ENCODE assay signal across 9 mouse cellular contexts in the genomic region with DNA sequence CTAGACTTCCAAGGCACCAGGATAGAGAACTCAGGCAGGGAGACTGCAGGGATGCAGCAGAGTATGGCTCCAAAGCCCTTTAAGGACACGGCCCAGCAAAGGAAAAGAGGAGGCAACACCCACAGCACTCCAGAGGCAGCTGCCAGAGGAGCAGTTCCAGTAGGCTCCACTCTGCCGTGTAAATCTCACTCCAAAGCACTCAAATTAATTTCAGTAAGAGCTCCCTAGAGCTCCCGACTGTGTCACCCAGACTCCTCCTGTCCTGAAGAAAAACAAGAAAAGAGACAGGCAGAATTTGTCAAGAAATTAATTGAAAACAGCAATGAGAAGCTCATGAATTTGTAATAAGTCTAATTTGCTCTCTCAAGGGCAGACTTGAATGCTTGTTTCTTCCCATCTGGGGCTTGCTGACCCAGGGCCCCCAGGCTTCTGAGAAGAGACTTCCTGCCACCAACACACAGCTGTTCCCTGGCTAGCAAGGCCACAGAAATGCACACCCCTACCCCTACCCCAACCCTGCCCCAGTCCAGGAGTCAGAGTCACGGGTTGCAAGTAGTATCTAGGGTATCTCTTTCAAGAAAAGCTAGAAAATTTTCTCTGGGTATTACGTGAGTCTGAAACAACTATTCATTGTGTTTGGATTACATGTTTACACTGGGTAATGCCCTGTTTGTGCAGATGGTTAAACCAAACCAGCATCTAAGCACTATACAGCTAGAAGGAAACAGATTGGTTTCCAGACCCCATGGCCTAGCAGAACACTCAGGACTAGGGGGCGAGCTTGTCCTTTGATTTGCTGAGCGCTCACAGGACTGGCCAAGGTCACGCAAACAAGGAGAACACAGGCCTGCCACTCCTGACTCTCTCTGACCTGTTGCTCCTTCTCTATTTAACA. TPM values are rescaled to one million over a fixed set of nuclear protein-coding genes. Genes with fewer than 3 reads are reported as not detected.
DNase-seq lines count a peak whose midpoint lies in the region; ATAC-seq lines count a peak whose summit lies in the region.
"Had no signal": no experiment of that assay in that cellular context is flagged by ENCODE, and none has a peak within 500 bp of the region (broad histone marks: within the 10 kb centered on the region; RNA-seq: fewer than 3 reads in every experiment).

No protein-coding gene starts in this region.

- no peak overlapping the region for H3K4me3 ChIP-seq in embryonic facial prominence, embryonic 13.5 days
- H3K4me3 ChIP-seq in heart, embryonic 10.5 days, result no peak overlapping the region
- H3K4me3 ChIP-seq in limb, embryonic 12.5 days (replicated peaks), result no peak overlapping the region
- H3K4me3 ChIP-seq: megakaryocyte, embryonic 14.5 days had no signal

- peak overlapping the region; percentile 51 for H3K27ac ChIP-seq in embryonic facial prominence, embryonic 13.5 days
- H3K27ac ChIP-seq in heart, embryonic 10.5 days, result peak overlapping the region; percentile 37
- H3K27ac ChIP-seq in limb, embryonic 12.5 days, result peak overlapping the region; percentile 60

- 30% methylated on average over 8 of the region's 8 CpGs for WGBS in embryonic facial prominence, embryonic 13.5 days
- WGBS in heart, embryonic 10.5 days, result 56% methylated on average over 8 of the region's 8 CpGs
- 31% methylated on average over 8 of the region's 8 CpGs for WGBS in limb, embryonic 12.5 days

- H3K27me3 ChIP-seq in embryonic facial prominence, embryonic 13.5 days, result no peaks in the 10 kb centered on the region
- no peaks in the 10 kb centered on the region for H3K27me3 ChIP-seq in heart, embryonic 10.5 days (ENCODE audit: insufficient read depth, poor library complexity, severe bottlenecking)
- H3K27me3 ChIP-seq in limb, embryonic 12.5 days, result no peaks in the 10 kb centered on the region

- no peak overlapping the region for H3K4me2 ChIP-seq in embryonic facial prominence, embryonic 13.5 days
- H3K4me2 ChIP-seq in limb, embryonic 12.5 days, result no peak overlapping the region

- peak; percentile 20; the same call in 1 of the 2 replicates for ATAC-seq in embryonic facial prominence, embryonic 13.5 days (ENCODE audit: insufficient number of reproducible peaks, insufficient read depth, low FRiP score, low TSS enrichment, low read depth)
- ATAC-seq in limb, embryonic 12.5 days (ENCODE audit: insufficient number of reproducible peaks, insufficient read depth, low FRiP score, low TSS enrichment, low read depth), result no peak

- H3K9ac ChIP-seq in embryonic facial prominence, embryonic 13.5 days, result no peak overlapping the region
- H3K9ac ChIP-seq in limb, embryonic 12.5 days (replicated peaks), result no peak overlapping the region

- H3K36me3 ChIP-seq in embryonic facial prominence, embryonic 13.5 days, result no peaks in the 10 kb centered on the region
- no peaks in the 10 kb centered on the region for H3K36me3 ChIP-seq in heart, embryonic 10.5 days
- H3K36me3 ChIP-seq in limb, embryonic 12.5 days, result no peaks in the 10 kb centered on the region

- peak; percentile 23 for DNase-seq in ovary, postnatal 36 days (ENCODE audit: low spot score)
- no peak for DNase-seq in ovary, postnatal 14 days (ENCODE audit: low spot score)
- DNase-seq in heart, embryonic 10.5 days (ENCODE audit: low spot score), result no peak
- DNase-seq in telencephalon, adult 2 months (ENCODE audit: low read depth, low spot score), result peak; percentile 22
- no peak for DNase-seq in lung, postnatal 25 days (ENCODE audit: low spot score)

- H3K4me1 ChIP-seq in embryonic facial prominence, embryonic 13.5 days, result peaks cover 14% of the 10 kb centered on the region
- peaks cover 6% of the 10 kb centered on the region for H3K4me1 ChIP-seq in heart, embryonic 10.5 days
- peaks cover 15% of the 10 kb centered on the region; the same call in 1 of the 2 replicates for H3K4me1 ChIP-seq in limb, embryonic 12.5 days (replicated peaks)
- H3K4me1 ChIP-seq: megakaryocyte, embryonic 14.5 days had no signal

- H3K9me3 ChIP-seq in embryonic facial prominence, embryonic 13.5 days, result no peaks in the 10 kb centered on the region
- H3K9me3 ChIP-seq in heart, embryonic 10.5 days, result no peaks in the 10 kb centered on the region
- no peaks in the 10 kb centered on the region for H3K9me3 ChIP-seq in limb, embryonic 12.5 days
- H3K9me3 ChIP-seq: megakaryocyte, embryonic 14.5 days had no signal

RNA-seq across cellular contexts. Expression of a gene that starts 17.5 kb away (rescaled TPM):
- 194 and 201 TPM in 2 replicates for polyA plus RNA-seq in embryonic facial prominence, embryonic 13.5 days (2015; fragmentation: Nextera tagmentation; extraction: Ambion mirVana)
- polyA plus RNA-seq in heart, embryonic 10.5 days (2016; fragmentation: Nextera tagmentation; extraction: Ambion mirVana), result 157 and 163 TPM in 2 replicates
- polyA plus RNA-seq in limb, embryonic 12.5 days (2016; fragmentation: Nextera tagmentation; extraction: Ambion mirVana), result 172 and 173 TPM in 2 replicates

RNA-seq across cellular contexts. Expression of a gene that starts 21.7 kb away (rescaled TPM):
- 0.13 TPM in 1 of 2 replicates, not detected in the other for polyA plus RNA-seq in embryonic facial prominence, embryonic 13.5 days (2015; fragmentation: Nextera tagmentation; extraction: Ambion mirVana)
- polyA plus RNA-seq in heart, embryonic 10.5 days (2016; fragmentation: Nextera tagmentation; extraction: Ambion mirVana), result not detected in 2 replicates
- polyA plus RNA-seq in limb, embryonic 12.5 days (2016; fragmentation: Nextera tagmentation; extraction: Ambion mirVana), result 0.20 TPM in 1 of 2 replicates, not detected in the other
- polyA plus RNA-seq: heart, embryonic 16.5 days had no signal

RNA-seq across cellular contexts. Expression of a gene that starts 29.8 kb away (rescaled TPM):
- 3.6 and 5.3 TPM in 2 replicates for polyA plus RNA-seq in embryonic facial prominence, embryonic 13.5 days (2015; fragmentation: Nextera tagmentation; extraction: Ambion mirVana)
- polyA plus RNA-seq in heart, embryonic 10.5 days (2016; fragmentation: Nextera tagmentation; extraction: Ambion mirVana), result 1.5 and 1.7 TPM in 2 replicates
- 6.1 and 6.8 TPM in 2 replicates for polyA plus RNA-seq in limb, embryonic 12.5 days (2016; fragmentation: Nextera tagmentation; extraction: Ambion mirVana)

RNA-seq across cellular contexts. Expression of a gene that starts 30.8 kb away (rescaled TPM):
- polyA plus RNA-seq in embryonic facial prominence, embryonic 13.5 days (2015; fragmentation: Nextera tagmentation; extraction: Ambion mirVana), result not detected in 2 replicates
- not detected in 2 replicates for polyA plus RNA-seq in heart, embryonic 10.5 days (2016; fragmentation: Nextera tagmentation; extraction: Ambion mirVana)
- not detected in 2 replicates for polyA plus RNA-seq in limb, embryonic 12.5 days (2016; fragmentation: Nextera tagmentation; extraction: Ambion mirVana)

RNA-seq across cellular contexts. Expression of a gene that starts 39.7 kb away (rescaled TPM):
- 0.34 and 1.4 TPM in 2 replicates for polyA plus RNA-seq in embryonic facial prominence, embryonic 13.5 days (2015; fragmentation: Nextera tagmentation; extraction: Ambion mirVana)
- polyA plus RNA-seq in heart, embryonic 10.5 days (2016; fragmentation: Nextera tagmentation; extraction: Ambion mirVana), result not detected in 2 replicates
- polyA plus RNA-seq in limb, embryonic 12.5 days (2016; fragmentation: Nextera tagmentation; extraction: Ambion mirVana), result not detected in 2 replicates

Comparison
In these comparisons a context has a peak if more than half of its experiments do, and no peak if none do; other contexts are left out.
1. DNase-seq: peak in ovary, postnatal 36 days (single experiment) and telencephalon, adult 2 months (single experiment); none in ovary, postnatal 14 days (single experiment), heart, embryonic 10.5 days (single experiment) and lung, postnatal 25 days (single experiment).
2. Peak in every context shown above with its lines, with median percentiles within 50 percentile points of each other: H3K27ac ChIP-seq.